Mouse (Mus musculus) large intestine, adult 2 months (tissue): ENCODE measurements at regions not wholly inside any gene's neighbourhood (a gene's known extent, or its start where the extent isn't known, plus 50 kb on each side); places are given as distances from the start of the nearest gene placed in this dataset.

ENCODE experiments used
- DNase-seq: peaks from one replicate; pipeline ENCODE4 v3.0.0-alpha.2; 2012; ENCODE audit warnings: low read depth, low spot score
- WGBS: fragments of 180-500 bp; shearing (Covaris S2); methylation state at CpG from one replicate; pipeline ENCODE4 v1.1.7; 2018; 5-methylcytosine and 5-hydroxymethylcytosine counted together

- WGBS: 76% methylated on average over 2 of the region's 2 CpGs
- DNase-seq: no peak
Measured at GRCm38 (mm10) chr3:63553426-63553825, 69.7 kb upstream of the Gm34302 start.

- no peak for DNase-seq
- WGBS: 57% methylated on average over 5 of the region's 5 CpGs
Measured at GRCm38 (mm10) chr3:63551661-63552060, 68.0 kb upstream of the Gm34302 start.

GRCm38 (mm10) chr3:63542638-63543408 lies 59.1 kb upstream of the Gm34302 start:
- 52% methylated on average over 4 of the region's 4 CpGs for WGBS
- DNase-seq: no peak

DNA sequence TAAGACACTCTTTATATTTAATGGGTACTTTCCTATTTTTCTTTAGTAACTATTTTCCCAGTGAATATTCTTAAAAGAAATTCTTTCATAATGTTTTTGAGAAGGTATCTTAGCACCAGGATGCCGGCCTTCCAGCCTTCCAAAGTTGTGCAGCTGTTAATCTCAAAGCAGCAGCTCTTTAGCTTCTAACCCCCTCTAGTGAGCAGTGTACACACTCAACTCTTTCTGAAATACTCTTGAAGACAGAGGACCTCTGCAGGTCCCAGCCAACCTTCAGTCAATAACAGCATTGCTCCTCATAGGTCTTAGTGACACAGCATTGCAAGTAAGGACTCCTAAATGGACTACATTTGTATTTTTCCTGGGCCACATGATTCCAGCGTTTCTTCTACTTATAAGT lies 55.2 kb upstream of the Gm34302 start:
- no peak for DNase-seq
- 57% methylated on average over 2 of the region's 2 CpGs for WGBS

GRCm38 (mm10) chr3:63534141-63534540 lies 50.5 kb upstream of the Gm34302 start:
- WGBS: 53% methylated on average over 2 of the region's 2 CpGs
- no peak for DNase-seq
